Mouse (Mus musculus): ENCODE data around the gene Rac2. TPM values are rescaled to one million over a fixed set of nuclear protein-coding genes. Genes with fewer than 3 reads are reported as not detected.

Rac2 gene
- total and polyA plus RNA-seq, 2 experiments = 2.8 to 35.9 TPM

DNA sequence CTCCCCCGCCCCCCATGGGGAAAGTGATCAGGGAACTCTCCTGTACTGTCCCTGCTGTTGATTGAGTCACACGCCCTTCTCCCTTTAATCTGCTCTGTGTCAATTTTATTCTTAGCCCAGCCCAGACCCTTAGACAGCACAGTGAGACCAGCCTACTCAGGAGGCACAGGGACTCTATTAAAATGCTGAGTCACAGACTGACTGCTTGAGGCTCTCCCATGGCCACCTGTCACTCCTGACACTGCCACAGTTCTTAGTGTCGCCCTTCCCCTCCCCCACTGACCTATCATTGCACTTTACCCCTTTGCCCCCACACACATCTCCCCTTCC lies 24.3 kb downstream of the Rac2 start:
- no peak overlapping the region for H3K27ac ChIP-seq (replicated peaks; ENCODE audit: insufficient read depth, low read depth, low read length)
- H3K27me3 ChIP-seq (ENCODE audit: control insufficient read depth, insufficient read depth, low read length) = no peaks in the 10 kb centered on the region
- H3K4me1 ChIP-seq (ENCODE audit: control insufficient read depth, insufficient read depth, low read length) = peaks cover 5% of the 10 kb centered on the region; the same call in 1 of the 2 replicates
- no peak for TF ChIP-seq CTCF (IDR thresholded peaks at IDR 0.05; ENCODE audit: low read depth, low read length)
- no peak for TF ChIP-seq POLR2A (IDR thresholded peaks at IDR 0.05; ENCODE audit: extremely low read depth, insufficient read depth, low read length)
- 50% methylated on average over 3 of the region's 3 CpGs for WGBS
- no peak overlapping the region for H3K9ac ChIP-seq (ENCODE audit: low read depth, low read length)
- no peaks in the 10 kb centered on the region for H3K79me2 ChIP-seq (ENCODE audit: control insufficient read depth, insufficient read depth, low read length)
- DNase-seq (ENCODE audit: extremely low read depth, low read depth, low spot score) = no peak
- no peak overlapping the region for H3K4me3 ChIP-seq (ENCODE audit: insufficient read depth, low read depth, low read length)
- no peaks in the 10 kb centered on the region for H3K36me3 ChIP-seq (ENCODE audit: control insufficient read depth, insufficient read depth, low read length)

DNA sequence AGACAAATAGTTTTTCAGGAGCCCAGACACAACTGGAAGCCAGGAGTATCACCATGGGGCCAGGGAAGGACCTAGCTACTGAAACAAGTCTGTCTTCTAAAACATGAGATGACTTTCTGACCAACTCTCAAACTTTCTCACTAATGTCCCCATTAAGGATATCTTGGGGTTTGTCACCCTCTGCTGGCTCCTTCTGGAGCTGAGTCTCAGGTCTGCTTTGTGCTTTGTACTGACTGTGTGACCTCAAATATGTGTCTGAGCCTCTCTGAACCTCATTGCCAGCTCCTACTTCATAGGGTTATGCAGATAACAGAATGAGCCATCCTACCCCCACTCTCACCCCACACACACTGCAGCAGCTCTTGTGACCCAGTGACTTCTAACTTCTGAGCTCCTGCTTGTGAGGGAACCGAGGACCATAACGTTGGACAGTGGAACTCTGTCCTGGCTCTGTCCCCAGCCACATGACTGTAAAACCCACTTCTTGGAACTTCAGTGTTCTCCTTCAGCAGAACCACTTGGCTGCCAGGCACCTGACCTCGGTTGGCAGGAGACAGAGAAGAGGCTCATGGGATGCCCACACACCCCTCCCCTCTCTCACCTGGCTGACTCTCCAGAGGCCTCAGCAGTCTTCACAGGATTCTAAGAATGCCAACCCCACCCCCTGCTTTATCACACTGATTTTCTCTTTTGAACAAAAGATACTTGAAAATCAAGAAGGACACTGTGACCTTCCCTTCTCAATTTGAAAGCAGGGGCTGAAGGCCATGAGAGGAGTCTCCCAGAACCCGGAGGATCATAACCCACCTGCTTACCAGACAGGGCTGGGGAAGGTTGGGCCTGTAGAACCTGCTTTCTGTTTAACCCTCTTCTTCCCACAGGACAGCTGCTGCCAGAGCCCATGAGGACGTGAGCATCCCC lies 24.9 kb downstream of the Rac2 start:
- Histone ChIP-seq H3K9ac (ENCODE audit: low read depth, low read length) (no peak overlapping the region), H3K4me3 (ENCODE audit: insufficient read depth, low read depth, low read length) (no peak overlapping the region), H3K79me2 (ENCODE audit: control insufficient read depth, insufficient read depth, low read length) (no peaks in the 10 kb centered on the region), H3K4me1 (ENCODE audit: control insufficient read depth, insufficient read depth, low read length) (peaks cover 5% of the 10 kb centered on the region; the same call in 1 of the 2 replicates), H3K27ac (replicated peaks; ENCODE audit: insufficient read depth, low read depth, low read length) (no peak overlapping the region), H3K27me3 (ENCODE audit: control insufficient read depth, insufficient read depth, low read length) (no peaks in the 10 kb centered on the region), H3K36me3 (ENCODE audit: control insufficient read depth, insufficient read depth, low read length) (no peaks in the 10 kb centered on the region)
- TF ChIP-seq POLR2A (IDR thresholded peaks at IDR 0.05; ENCODE audit: extremely low read depth, insufficient read depth, low read length) (no peak), CTCF (IDR thresholded peaks at IDR 0.05; ENCODE audit: low read depth, low read length) (peak; percentile 50)
- DNase-seq (ENCODE audit: extremely low read depth, low read depth, low spot score) = peak; percentile 56
- 25% methylated on average over 5 of the region's 5 CpGs for WGBS

DNA sequence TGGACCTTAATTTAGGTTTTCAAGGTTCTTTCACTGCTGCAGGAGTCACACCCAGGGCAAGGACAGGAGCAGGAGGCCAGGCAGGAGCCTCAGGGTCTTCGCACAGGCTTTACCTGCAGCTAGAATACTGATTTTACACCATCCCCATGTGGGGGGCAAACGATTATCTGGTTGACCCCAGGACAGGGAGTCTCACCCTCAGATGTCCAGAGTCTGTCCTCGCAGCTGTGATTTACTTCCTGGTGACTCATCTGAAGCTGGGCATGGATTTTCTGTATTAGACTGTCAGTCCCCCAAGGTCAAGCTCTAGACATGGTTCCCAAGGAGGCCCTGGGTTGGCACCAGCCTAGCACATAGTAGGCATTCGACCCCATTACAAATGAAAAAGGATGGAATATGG lies 26.5 kb downstream of the Rac2 start:
- Histone ChIP-seq H3K27ac (replicated peaks; ENCODE audit: insufficient read depth, low read depth, low read length) (no peak overlapping the region), H3K9ac (ENCODE audit: low read depth, low read length) (no peak overlapping the region), H3K4me3 (ENCODE audit: insufficient read depth, low read depth, low read length) (no peak overlapping the region), H3K79me2 (ENCODE audit: control insufficient read depth, insufficient read depth, low read length) (no peaks in the 10 kb centered on the region), H3K4me1 (ENCODE audit: control insufficient read depth, insufficient read depth, low read length) (peaks cover 15% of the 10 kb centered on the region), H3K27me3 (ENCODE audit: control insufficient read depth, insufficient read depth, low read length) (no peaks in the 10 kb centered on the region), H3K36me3 (ENCODE audit: control insufficient read depth, insufficient read depth, low read length) (no peaks in the 10 kb centered on the region)
- DNase-seq (ENCODE audit: extremely low read depth, low read depth, low spot score) = no peak
- no peak for TF ChIP-seq CTCF (IDR thresholded peaks at IDR 0.05; ENCODE audit: low read depth, low read length)
- no peak for TF ChIP-seq POLR2A (IDR thresholded peaks at IDR 0.05; ENCODE audit: extremely low read depth, insufficient read depth, low read length)
- 71% methylated on average over 4 of the region's 4 CpGs for WGBS

GRCm38 (mm10) chr15:78544561-78545001 lies 28.0 kb downstream of the Rac2 start, which contains the start of gene Sstr3:
Gene Sstr3 (minus strand): TSS chr15:78544685.
- no peaks in the 10 kb centered on the region for H3K36me3 ChIP-seq (ENCODE audit: control insufficient read depth, insufficient read depth, low read length)
- H3K9ac ChIP-seq (ENCODE audit: low read depth, low read length) = no peak within 1 kb of the TSS
- H3K4me3 ChIP-seq (ENCODE audit: insufficient read depth, low read depth, low read length) = no peak within 1 kb of the TSS
- no peak for DNase-seq (ENCODE audit: extremely low read depth, low read depth, low spot score)
- H3K4me1 ChIP-seq (ENCODE audit: control insufficient read depth, insufficient read depth, low read length) = peaks cover 15% of the 10 kb centered on the region
- H3K27ac ChIP-seq (replicated peaks; ENCODE audit: insufficient read depth, low read depth, low read length) = no peak within 1 kb of the TSS
- H3K79me2 ChIP-seq (ENCODE audit: control insufficient read depth, insufficient read depth, low read length) = no peaks in the 10 kb centered on the region
- no peak for TF ChIP-seq POLR2A (IDR thresholded peaks at IDR 0.05; ENCODE audit: extremely low read depth, insufficient read depth, low read length)
- no peak for TF ChIP-seq CTCF (IDR thresholded peaks at IDR 0.05; ENCODE audit: low read depth, low read length)
- no peaks in the 10 kb centered on the region for H3K27me3 ChIP-seq (ENCODE audit: control insufficient read depth, insufficient read depth, low read length)
- WGBS = 24% methylated on average over 13 of the region's 14 CpGs

DNA sequence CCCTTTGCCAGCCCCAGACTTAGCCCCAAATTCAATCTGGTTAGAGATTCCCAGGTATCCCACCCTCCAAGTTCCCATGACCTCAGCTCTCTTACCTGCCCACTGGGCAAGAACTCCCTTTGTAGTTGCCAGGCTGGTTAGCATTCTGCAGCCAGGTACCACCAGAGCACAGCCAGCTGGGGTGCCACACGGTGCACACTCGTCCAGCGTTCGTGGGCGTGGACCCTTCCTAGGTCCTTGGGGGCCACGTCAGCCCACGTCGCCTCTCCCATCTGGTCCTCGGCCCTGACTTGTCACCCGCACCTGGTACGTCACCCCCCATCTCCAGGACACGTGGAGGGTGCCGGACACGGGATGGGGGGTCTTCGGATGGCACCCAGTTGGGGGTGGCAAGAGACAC lies 28.5 kb downstream of the Rac2 start:
- H3K27me3 ChIP-seq (ENCODE audit: control insufficient read depth, insufficient read depth, low read length) = no peaks in the 10 kb centered on the region
- DNase-seq (ENCODE audit: extremely low read depth, low read depth, low spot score) = no peak
- 85% methylated on average over 15 of the region's 15 CpGs for WGBS

More for the DNA sequence above, 28.5 kb downstream of the Rac2 start:
- H3K36me3 ChIP-seq (ENCODE audit: control insufficient read depth, insufficient read depth, low read length) = no peaks in the 10 kb centered on the region
- H3K4me1 ChIP-seq (ENCODE audit: control insufficient read depth, insufficient read depth, low read length) = peaks cover 15% of the 10 kb centered on the region
- TF ChIP-seq POLR2A (IDR thresholded peaks at IDR 0.05; ENCODE audit: extremely low read depth, insufficient read depth, low read length) (no peak), CTCF (IDR thresholded peaks at IDR 0.05; ENCODE audit: low read depth, low read length) (no peak)
- no peak overlapping the region for H3K27ac ChIP-seq (replicated peaks; ENCODE audit: insufficient read depth, low read depth, low read length)
- H3K4me3 ChIP-seq (ENCODE audit: insufficient read depth, low read depth, low read length) = no peak overlapping the region
- H3K79me2 ChIP-seq (ENCODE audit: control insufficient read depth, insufficient read depth, low read length) = no peaks in the 10 kb centered on the region
- H3K9ac ChIP-seq (ENCODE audit: low read depth, low read length) = no peak overlapping the region
